Mouse (Mus musculus) embryonic facial prominence, embryonic 10.5 days (tissue): ENCODE results near the gene 1700122O11Rik. TPM values are rescaled to one million over a fixed set of nuclear protein-coding genes. Genes with fewer than 3 reads are reported as not detected.

Experiments
- DNase-seq: peaks from one replicate; pipeline ENCODE4 v3.0.0-alpha.2; 2017; ENCODE audit warnings: low spot score
- H3K27ac ChIP-seq: fragments of 300-500 bp; sonication (generic); replicated peaks from 2 replicates; pipeline ENCODE4 v1.5.1; 2016; ENCODE audit warnings: mild to moderate bottlenecking
- H3K27me3 ChIP-seq: fragments of 300-500 bp; sonication (generic); replicated peaks from 2 replicates; pipeline ENCODE4 v1.6.1; 2016; ENCODE audit warnings: low read depth, mild to moderate bottlenecking; ENCODE audit not compliant: poor library complexity, severe bottlenecking
- H3K36me3 ChIP-seq: fragments of 300-500 bp; sonication (generic); replicated peaks from 2 replicates; pipeline ENCODE4 v1.6.1; 2016; ENCODE audit warnings: mild to moderate bottlenecking, moderate library complexity
- H3K4me1 ChIP-seq: fragments of 300-500 bp; sonication (generic); 2 replicates; pipeline ENCODE4 v1.6.1; 2016
- H3K4me3 ChIP-seq: fragments of 300-500 bp; sonication (generic); 2 replicates; pipeline ENCODE4 v1.5.1; 2016; ENCODE audit warnings: mild to moderate bottlenecking, moderate library complexity
- H3K9me3 ChIP-seq: fragments of 300-500 bp; sonication (generic); 2 replicates; pipeline ENCODE4 v1.6.1; 2016; ENCODE audit warnings: mild to moderate bottlenecking
- whole genome bisulfite sequencing: fragments of 180-500 bp; shearing (Covaris S2); methylation state at CpG from one replicate; pipeline ENCODE4 v1.1.7; 2016; 5-methylcytosine and 5-hydroxymethylcytosine counted together
- polyA plus RNA-seq: library from polyadenylated mRNA; unstranded; fragments of >200 nt; fragmentation: Nextera tagmentation; extraction: Ambion mirVana; gene quantifications from 2 replicates; pipeline ENCODE4 v1.2.1, GENCODE M21; 2016

The 1700122O11Rik gene
- polyA plus RNA-seq, 1 experiment from 2014 or later: not detected

- Histone ChIP-seq H3K27me3 (peaks cover 13% of the 10 kb centered on the region), H3K4me1 (peaks cover 58% of the 10 kb centered on the region), H3K9me3 (no peaks in the 10 kb centered on the region), H3K36me3 (no peaks in the 10 kb centered on the region), H3K4me3 (no peak overlapping the region), H3K27ac (peak overlapping the region; percentile 58; the same call in 1 of the 2 replicates)
- peak; percentile 60 for DNase-seq
- 26% methylated on average over 3 of the region's 3 CpGs for WGBS
Measured at GRCm38 (mm10) chr17:47997806-47998205, 40.3 kb downstream of the 1700122O11Rik start.

- H3K27ac ChIP-seq: peak overlapping the region; percentile 88
- no peaks in the 10 kb centered on the region for H3K36me3 ChIP-seq
- peaks cover 60% of the 10 kb centered on the region for H3K4me1 ChIP-seq
- WGBS: 35% methylated on average over 10 of the region's 10 CpGs
- H3K27me3 ChIP-seq: peaks cover 21% of the 10 kb centered on the region; the same call in 1 of the 2 replicates
- no peak for DNase-seq
- peak overlapping the region; percentile 30 for H3K4me3 ChIP-seq
- H3K9me3 ChIP-seq: no peaks in the 10 kb centered on the region
Measured at GRCm38 (mm10) chr17:47990392-47991123, 47.5 kb downstream of the 1700122O11Rik start.

- Histone ChIP-seq H3K36me3 (no peaks in the 10 kb centered on the region), H3K27ac (peak overlapping the region; percentile 88), H3K4me3 (peak overlapping the region; percentile 30), H3K27me3 (peaks cover 21% of the 10 kb centered on the region; the same call in 1 of the 2 replicates), H3K4me1 (peaks cover 60% of the 10 kb centered on the region), H3K9me3 (no peaks in the 10 kb centered on the region)
- WGBS: 3% methylated on average over 8 of the region's 8 CpGs
- DNase-seq: peak; percentile 86
Measured at GRCm38 (mm10) chr17:47989951-47990378, 48.1 kb downstream of the 1700122O11Rik start.

GRCm38 (mm10) chr17:47988811-47989210 is 49.3 kb downstream of the 1700122O11Rik start:
- Histone ChIP-seq H3K9me3 (no peaks in the 10 kb centered on the region), H3K27me3 (peaks cover 21% of the 10 kb centered on the region; the same call in 1 of the 2 replicates), H3K4me3 (peak overlapping the region; percentile 19; the same call in 1 of the 2 replicates), H3K4me1 (peaks cover 60% of the 10 kb centered on the region), H3K27ac (peak overlapping the region; percentile 88), H3K36me3 (no peaks in the 10 kb centered on the region)
- DNase-seq: peak; percentile 92
- WGBS: 25% methylated on average over 8 of the region's 8 CpGs

GRCm38 (mm10) chr17:47988074-47988473 is 50.0 kb downstream of the 1700122O11Rik start:
- Histone ChIP-seq H3K27ac (peak overlapping the region; percentile 88), H3K4me3 (no peak overlapping the region), H3K9me3 (no peaks in the 10 kb centered on the region), H3K27me3 (peaks cover 21% of the 10 kb centered on the region; the same call in 1 of the 2 replicates), H3K4me1 (peaks cover 63% of the 10 kb centered on the region), H3K36me3 (no peaks in the 10 kb centered on the region)
- WGBS: 74% methylated on average over 8 of the region's 8 CpGs
- no peak for DNase-seq

Other genes with a start within 250 kb of the 1700122O11Rik start
- gene Mdfi, start 203.6 kb downstream of the 1700122O11Rik start, polyA plus RNA-seq: 21.0 and 25.1 TPM in 2 replicates
- 26.9 and 28.1 TPM in 2 replicates for gene Foxp4, start 113.6 kb downstream of the 1700122O11Rik start, polyA plus RNA-seq
- not detected in 2 replicates for gene 1700067P10Rik, start 51.0 kb upstream of the 1700122O11Rik start, polyA plus RNA-seq
- not detected in 2 replicates for gene 9830107B12Rik, start 108.0 kb upstream of the 1700122O11Rik start, polyA plus RNA-seq
- not detected in 2 replicates for gene A530064D06Rik, start 129.0 kb upstream of the 1700122O11Rik start, polyA plus RNA-seq
- gene Trem1, start 194.5 kb upstream of the 1700122O11Rik start, polyA plus RNA-seq: not detected in 2 replicates
- not detected in 2 replicates for gene Trem3, start 209.5 kb upstream of the 1700122O11Rik start, polyA plus RNA-seq
- gene Treml4, start 226.0 kb upstream of the 1700122O11Rik start, polyA plus RNA-seq: 0.11 and 0.16 TPM in 2 replicates